Mouse (Mus musculus) bone marrow, adult 2 months (tissue): ENCODE measurements around the gene Dop1a. TPM values are rescaled to one million over a fixed set of nuclear protein-coding genes. Genes with fewer than 3 reads are reported as not detected.
A peak's percentile ranks its signal among the peaks of the same experiment; 100 is the strongest.
"Not testable (repeated sequence)": the region's sequence is repeated elsewhere in the genome, so short reads cannot be mapped to it uniquely, and the experiment has no call there.

Source experiments
- H3K27ac ChIP-seq: fragments of 200-500 bp; 2 replicates; pipeline ENCODE4 v1.5.1; 2012; ENCODE audit warnings: low read depth, mild to moderate bottlenecking, control low read depth, inconsistent platforms, low read length; ENCODE audit not compliant: control insufficient read depth, poor library complexity, insufficient read depth
- H3K4me1 ChIP-seq: fragments of 200-500 bp; 2 replicates; pipeline ENCODE4 v1.6.1; 2011; ENCODE audit warnings: low read length; ENCODE audit not compliant: control insufficient read depth, insufficient read depth
- H3K4me3 ChIP-seq: fragments of 200-500 bp; replicated peaks from 2 replicates; pipeline ENCODE3; 2011; ENCODE audit warnings: mild to moderate bottlenecking, low read depth, low read length, control low read depth; ENCODE audit not compliant: control insufficient read depth
- CTCF ChIP-seq: fragments of 200-500 bp; IDR thresholded peaks from 2 replicates; pipeline ENCODE4 v1.5.1; 2011; ENCODE audit warnings: low read length, control low read depth; ENCODE audit not compliant: control insufficient read depth, insufficient read depth
- POLR2A ChIP-seq: fragments of 200-500 bp; IDR thresholded peaks from 2 replicates; pipeline ENCODE4 v1.6.1; 2011; ENCODE audit warnings: low read depth, mild to moderate bottlenecking, control low read depth, low read length, borderline replicate concordance; ENCODE audit not compliant: control insufficient read depth
- WGBS: fragments of 180-500 bp; shearing (Covaris S2); methylation state at CpG from one replicate; pipeline ENCODE4 v1.1.7; 2018; 5-methylcytosine and 5-hydroxymethylcytosine counted together
- polyA plus RNA-seq: library from polyadenylated mRNA; stranded (reverse); fragments of >200 nt; gene quantifications from 2 replicates; pipeline ENCODE4 v1.2.4, GENCODE M21; 2011; ENCODE audit warnings: low replicate concordance; ENCODE audit not compliant: missing spikeins, insufficient read depth, insufficient read length

Gene Dop1a
- polyA plus RNA-seq, 1 experiment: 15.5 TPM

GRCm38 (mm10) chr9:86573616-86574303 is 106.8 kb downstream of the Dop1a start:
- Histone ChIP-seq H3K4me1 (peaks cover 1% of the 10 kb centered on the region; the same call in 1 of the 2 replicates), H3K4me3 (no peak overlapping the region), H3K27ac (no peak overlapping the region)
- TF ChIP-seq POLR2A (no peak), CTCF (no peak)
- 54% methylated on average over 20 of the region's 20 CpGs for WGBS

GRCm38 (mm10) chr9:86575178-86575577 is 108.2 kb downstream of the Dop1a start:
- TF ChIP-seq CTCF (no peak), POLR2A (no peak)
- WGBS: 91% methylated on average over 6 of the region's 6 CpGs
- no peak overlapping the region for H3K4me3 ChIP-seq
- H3K4me1 ChIP-seq: peaks cover 1% of the 10 kb centered on the region; the same call in 1 of the 2 replicates
- no peak overlapping the region for H3K27ac ChIP-seq

- WGBS: 4% methylated on average over 10 of the region's 10 CpGs
- peak overlapping the region; percentile 51 for H3K27ac ChIP-seq
- H3K4me3 ChIP-seq: peak overlapping the region; percentile 24
- no peak for TF ChIP-seq CTCF
- H3K4me1 ChIP-seq: no peaks in the 10 kb centered on the region
Observed at GRCm38 (mm10) chr9:86579657-86580056, 112.7 kb downstream of the Dop1a start.

- 46% methylated on average over 3 of the region's 3 CpGs for WGBS
- Histone ChIP-seq H3K4me1 (no peaks in the 10 kb centered on the region), H3K27ac (no peak overlapping the region), H3K4me3 (no peak overlapping the region)
- TF ChIP-seq CTCF (peak; percentile 83), POLR2A (no peak)
Observed at GRCm38 (mm10) chr9:86583740-86584139, 116.8 kb downstream of the Dop1a start.

GRCm38 (mm10) chr9:86587019-86587795 is 120.3 kb downstream of the Dop1a start:
- H3K4me3 ChIP-seq: no peak overlapping the region
- no peaks in the 10 kb centered on the region; the same call in 1 of the 2 replicates for H3K4me1 ChIP-seq
- TF ChIP-seq CTCF (no peak), POLR2A (no peak)
- no peak overlapping the region for H3K27ac ChIP-seq
- 74% methylated on average over 11 of the region's 11 CpGs for WGBS

GRCm38 (mm10) chr9:86592676-86593668 is 126.0 kb downstream of the Dop1a start:
- Histone ChIP-seq H3K4me3 (no peak overlapping the region), H3K4me1 (no peaks in the 10 kb centered on the region; the same call in 1 of the 2 replicates), H3K27ac (peak overlapping the region; percentile 58)
- WGBS: 70% methylated on average over 19 of the region's 19 CpGs
- TF ChIP-seq CTCF: no peak
- no peak for TF ChIP-seq POLR2A

GRCm38 (mm10) chr9:86594357-86594767 is 127.4 kb downstream of the Dop1a start:
- not testable (repeated sequence) for H3K27ac ChIP-seq, H3K4me3 ChIP-seq, H3K4me1 ChIP-seq
- WGBS: 70% methylated on average over 10 of the region's 10 CpGs

GRCm38 (mm10) chr9:86596983-86597382 is 130.0 kb downstream of the Dop1a start:
- H3K27ac ChIP-seq, H3K4me3 ChIP-seq, H3K4me1 ChIP-seq: not testable (repeated sequence)
